Mouse (Mus musculus) lung, postnatal 0 days (tissue): ENCODE data around the gene Bach2.

ENCODE experiments used
- CTCF ChIP-seq: IDR thresholded peaks from 2 replicates; pipeline ENCODE4 v1.5.1; 2016; ENCODE audit warnings: antibody characterized with exemption, mild to moderate bottlenecking
- EP300 ChIP-seq: IDR thresholded peaks from 2 replicates; pipeline ENCODE4 v1.6.1; 2016; ENCODE audit warnings: antibody characterized with exemption, mild to moderate bottlenecking, control low read depth

- TF ChIP-seq CTCF (no peak), EP300 (no peak; the same call in none of the 2 replicates)
Observed at GRCm38 (mm10) chr4:32250333-32251004, 11.9 kb downstream of the Bach2 start.
